Mouse (Mus musculus): ENCODE measurements around the gene Odf4. TPM values are rescaled to one million over a fixed set of nuclear protein-coding genes. Genes with fewer than 3 reads are reported as not detected.
A peak's percentile ranks its signal among the peaks of the same experiment; 100 is the strongest.
"Not testable (repeated sequence)": the region's sequence is repeated elsewhere in the genome, so short reads cannot be mapped to it uniquely, and the experiment has no call there.

Odf4 gene
- polyA plus RNA-seq, 1 experiment from 2014 or later: not detected

- WGBS: 30% methylated on average over 11 of the region's 11 CpGs
These were observed 35.3 kb upstream of the Odf4 start for GRCm38 (mm10) chr11:68962159-68962558.

DNA sequence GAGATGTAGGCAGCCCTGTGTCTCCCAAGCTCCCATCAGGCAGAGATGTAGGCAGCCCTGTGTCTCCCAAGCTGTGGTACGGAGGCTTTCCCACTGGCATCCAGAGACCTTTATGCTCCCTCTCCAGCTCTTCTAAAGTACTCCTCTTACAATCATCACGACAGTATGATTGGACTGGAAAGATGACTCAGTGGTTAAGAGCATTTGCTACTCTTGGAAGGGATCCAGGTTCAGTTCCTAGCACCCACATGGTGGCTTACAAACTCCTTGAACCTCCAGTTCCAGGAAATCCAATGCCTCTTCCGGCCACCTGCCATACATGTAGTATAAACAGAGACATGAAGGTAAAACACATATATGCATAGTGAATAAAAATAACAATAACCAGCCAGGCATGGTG, 34.7 kb upstream of the Odf4 start:
- no peak overlapping the region for H3K4me3 ChIP-seq
- H3K36me3 ChIP-seq: no peaks in the 10 kb centered on the region
- no peaks in the 10 kb centered on the region for H3K9me3 ChIP-seq (replicated peaks)
- peaks cover 5% of the 10 kb centered on the region; the same call in 1 of the 2 replicates for H3K4me1 ChIP-seq
- no peak overlapping the region for H3K27ac ChIP-seq (replicated peaks)
- 76% methylated on average over 3 of the region's 3 CpGs for WGBS
- no peak for DNase-seq (ENCODE audit: low spot score)
- H3K27me3 ChIP-seq (ENCODE audit: low read depth, poor library complexity, severe bottlenecking): peaks cover 17% of the 10 kb centered on the region

More at GRCm38 (mm10) chr11:68962159-68962558, 35.3 kb upstream of the Odf4 start:
- not testable (repeated sequence) for H3K4me1 ChIP-seq; H3K4me3 ChIP-seq; DNase-seq (ENCODE audit: low spot score); H3K27ac ChIP-seq (replicated peaks); H3K9me3 ChIP-seq (replicated peaks); H3K36me3 ChIP-seq
- peaks cover 17% of the 10 kb centered on the region for H3K27me3 ChIP-seq (ENCODE audit: low read depth, poor library complexity, severe bottlenecking)

DNA sequence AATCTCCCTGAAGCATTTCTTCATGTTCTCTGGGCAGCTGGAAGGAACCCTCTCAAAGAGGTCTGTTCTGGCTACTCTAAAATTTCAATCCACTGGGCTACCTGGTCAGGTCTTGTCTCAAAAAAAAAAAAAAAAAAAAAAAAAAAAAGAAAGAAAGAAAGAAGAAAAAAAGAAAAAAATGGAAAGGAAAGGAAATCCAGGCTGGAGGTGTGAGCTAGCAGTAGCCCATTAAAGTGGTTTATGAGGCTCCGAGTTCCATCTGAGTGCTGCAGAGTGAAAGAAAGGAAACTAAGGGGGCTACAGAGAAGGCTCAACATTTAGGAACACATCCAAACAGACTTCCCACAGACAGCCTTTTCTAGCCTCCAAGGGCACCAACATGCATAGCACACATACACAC, 31.1 kb upstream of the Odf4 start:
- Histone ChIP-seq H3K27ac (replicated peaks) (no peak overlapping the region), H3K4me1 (peaks cover 30% of the 10 kb centered on the region), H3K9me3 (replicated peaks) (no peaks in the 10 kb centered on the region), H3K36me3 (no peaks in the 10 kb centered on the region), H3K4me3 (no peak overlapping the region), H3K27me3 (ENCODE audit: low read depth, poor library complexity, severe bottlenecking) (peaks cover 48% of the 10 kb centered on the region)
- no peak for DNase-seq (ENCODE audit: low spot score)
- WGBS: 91% methylated on average over 1 of the region's 1 CpGs

GRCm38 (mm10) chr11:68957308-68957707, 30.4 kb upstream of the Odf4 start, which contains the start of gene Arhgef15:
Gene Arhgef15 (minus strand): TSS chr11:68957480.
- H3K4me1 ChIP-seq: peaks cover 30% of the 10 kb centered on the region
- H3K9me3 ChIP-seq (replicated peaks): no peaks in the 10 kb centered on the region
- WGBS: 30% methylated on average over 8 of the region's 8 CpGs
- no peak within 1 kb of the TSS for H3K27ac ChIP-seq (replicated peaks)
- H3K27me3 ChIP-seq (ENCODE audit: low read depth, poor library complexity, severe bottlenecking): peaks cover 54% of the 10 kb centered on the region
- peak within 1 kb of the TSS; percentile 29 for H3K4me3 ChIP-seq
- H3K36me3 ChIP-seq: no peaks in the 10 kb centered on the region
- DNase-seq (ENCODE audit: low spot score): no peak

DNA sequence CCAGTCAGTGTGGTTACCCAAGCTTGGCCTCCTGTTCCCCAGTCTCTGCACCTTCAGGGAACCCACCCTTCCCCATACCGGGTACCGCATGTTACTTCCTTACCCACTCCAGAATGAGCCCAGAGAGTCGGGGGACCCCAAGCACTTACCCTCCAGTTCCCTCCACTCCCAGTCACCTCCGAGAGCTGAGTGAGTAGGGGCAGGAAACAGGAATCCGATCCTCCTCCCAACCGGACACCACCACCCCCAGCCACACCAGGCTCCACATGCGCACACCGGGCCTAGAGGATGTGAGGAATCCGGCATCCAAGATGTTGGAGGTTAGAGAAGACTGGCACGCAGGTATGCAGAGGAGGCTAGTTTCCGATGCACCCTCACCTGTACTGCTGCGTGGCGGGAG, 29.8 kb upstream of the Odf4 start:
- 28% methylated on average over 13 of the region's 13 CpGs for WGBS
- Histone ChIP-seq H3K27me3 (ENCODE audit: low read depth, poor library complexity, severe bottlenecking) (peaks cover 61% of the 10 kb centered on the region), H3K4me3 (peak overlapping the region; percentile 29)

GRCm38 (mm10) chr11:68956107-68956506, 29.2 kb upstream of the Odf4 start:
- peak overlapping the region; percentile 29; the same call in 1 of the 2 replicates for H3K4me3 ChIP-seq
- H3K36me3 ChIP-seq: no peaks in the 10 kb centered on the region
- peaks cover 30% of the 10 kb centered on the region for H3K4me1 ChIP-seq
- peaks cover 66% of the 10 kb centered on the region for H3K27me3 ChIP-seq (ENCODE audit: low read depth, poor library complexity, severe bottlenecking)
- no peak overlapping the region for H3K27ac ChIP-seq (replicated peaks)
- WGBS: 55% methylated on average over 3 of the region's 3 CpGs
- H3K9me3 ChIP-seq (replicated peaks): no peaks in the 10 kb centered on the region
- DNase-seq (ENCODE audit: low spot score): no peak

More for the DNA sequence above, 29.8 kb upstream of the Odf4 start:
- H3K36me3 ChIP-seq: no peaks in the 10 kb centered on the region
- H3K9me3 ChIP-seq (replicated peaks): no peaks in the 10 kb centered on the region
- DNase-seq (ENCODE audit: low spot score): no peak
- H3K4me1 ChIP-seq: peaks cover 30% of the 10 kb centered on the region
- H3K27ac ChIP-seq (replicated peaks): no peak overlapping the region

GRCm38 (mm10) chr11:68955473-68955872, 28.6 kb upstream of the Odf4 start:
- Histone ChIP-seq H3K27me3 (ENCODE audit: low read depth, poor library complexity, severe bottlenecking) (peaks cover 70% of the 10 kb centered on the region), H3K9me3 (replicated peaks) (no peaks in the 10 kb centered on the region), H3K4me3 (peak overlapping the region; percentile 56), H3K4me1 (peaks cover 30% of the 10 kb centered on the region), H3K27ac (replicated peaks) (peak overlapping the region; percentile 77; the same call in 1 of the 2 replicates), H3K36me3 (no peaks in the 10 kb centered on the region)
- WGBS: 63% methylated on average over 5 of the region's 5 CpGs
- DNase-seq (ENCODE audit: low spot score): no peak

DNA sequence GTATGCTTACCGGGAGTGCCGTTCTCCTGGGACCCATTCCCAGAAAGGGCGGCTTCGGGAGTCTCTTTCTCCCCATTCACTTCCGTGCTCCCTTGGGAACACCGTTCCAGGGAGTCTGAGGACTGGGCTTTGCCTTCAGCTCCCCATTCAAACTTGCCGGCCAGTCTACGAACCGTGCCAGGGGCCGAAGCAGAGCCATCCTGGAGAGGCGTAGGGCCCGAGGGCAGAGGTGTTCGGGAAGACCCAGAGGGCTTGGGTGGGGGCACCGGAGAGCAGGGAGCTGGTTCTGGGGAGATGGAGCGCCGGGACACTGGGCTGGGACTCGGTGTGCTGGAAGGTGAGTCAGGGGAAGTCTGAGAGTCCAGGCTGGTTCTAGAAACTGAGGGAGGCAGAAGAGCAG, 27.5 kb upstream of the Odf4 start:
- Histone ChIP-seq H3K4me3 (peak overlapping the region; percentile 56), H3K4me1 (peaks cover 32% of the 10 kb centered on the region), H3K36me3 (no peaks in the 10 kb centered on the region), H3K27ac (replicated peaks) (peak overlapping the region; percentile 77), H3K27me3 (ENCODE audit: low read depth, poor library complexity, severe bottlenecking) (peaks cover 74% of the 10 kb centered on the region), H3K9me3 (replicated peaks) (no peaks in the 10 kb centered on the region)
- WGBS: under 1% methylated on average over 17 of the region's 17 CpGs
- DNase-seq (ENCODE audit: low spot score): peak; percentile 35

- Histone ChIP-seq H3K4me1 (peaks cover 32% of the 10 kb centered on the region), H3K9me3 (replicated peaks) (no peaks in the 10 kb centered on the region), H3K4me3 (peak overlapping the region; percentile 56), H3K27ac (replicated peaks) (peak overlapping the region; percentile 46; the same call in 1 of the 2 replicates), H3K27me3 (ENCODE audit: low read depth, poor library complexity, severe bottlenecking) (peaks cover 76% of the 10 kb centered on the region), H3K36me3 (no peaks in the 10 kb centered on the region)
- DNase-seq (ENCODE audit: low spot score): no peak
- WGBS: 7% methylated on average over 13 of the region's 13 CpGs
These were observed 27.0 kb upstream of the Odf4 start for GRCm38 (mm10) chr11:68953903-68954302.

DNA sequence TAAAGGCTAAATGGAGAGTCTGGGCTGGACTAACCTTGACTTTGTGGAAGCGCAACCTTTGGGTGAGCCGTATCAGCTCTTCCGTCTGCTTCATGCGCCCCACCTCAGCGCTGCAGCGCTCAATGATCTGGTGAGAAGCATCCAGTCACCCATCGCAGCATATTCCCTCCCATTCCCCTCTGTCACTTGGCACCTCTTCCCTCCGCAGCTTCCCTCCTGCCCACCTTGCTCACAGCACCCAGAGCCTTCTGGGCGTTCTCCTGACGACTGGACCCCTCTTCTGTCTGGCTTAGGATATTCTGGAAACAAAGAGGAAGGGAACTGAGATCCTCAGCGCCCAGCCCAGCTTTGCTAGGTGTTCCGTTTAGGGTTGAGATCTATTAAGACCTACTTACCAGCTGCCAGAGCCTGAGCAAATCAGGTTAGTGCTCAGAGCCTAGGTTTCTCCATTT, 20.7 kb upstream of the Odf4 start:
- Histone ChIP-seq H3K36me3 (no peaks in the 10 kb centered on the region), H3K4me1 (peaks cover 12% of the 10 kb centered on the region), H3K27me3 (ENCODE audit: low read depth, poor library complexity, severe bottlenecking) (peaks cover 55% of the 10 kb centered on the region), H3K27ac (replicated peaks) (no peak overlapping the region), H3K9me3 (replicated peaks) (no peaks in the 10 kb centered on the region), H3K4me3 (peak overlapping the region; percentile 28)
- 7% methylated on average over 12 of the region's 12 CpGs for WGBS
- peak; percentile 15 for DNase-seq (ENCODE audit: low spot score)

- no peak for DNase-seq (ENCODE audit: low spot score)
- H3K4me1 ChIP-seq: peaks cover 12% of the 10 kb centered on the region
- peaks cover 49% of the 10 kb centered on the region for H3K27me3 ChIP-seq (ENCODE audit: low read depth, poor library complexity, severe bottlenecking)
- H3K36me3 ChIP-seq: no peaks in the 10 kb centered on the region
- peak overlapping the region; percentile 28 for H3K4me3 ChIP-seq
- no peak overlapping the region for H3K27ac ChIP-seq (replicated peaks)
- WGBS: 6% methylated on average over 14 of the region's 16 CpGs
- H3K9me3 ChIP-seq (replicated peaks): no peaks in the 10 kb centered on the region
These were observed 20.0 kb upstream of the Odf4 start for GRCm38 (mm10) chr11:68946806-68947440.

DNA sequence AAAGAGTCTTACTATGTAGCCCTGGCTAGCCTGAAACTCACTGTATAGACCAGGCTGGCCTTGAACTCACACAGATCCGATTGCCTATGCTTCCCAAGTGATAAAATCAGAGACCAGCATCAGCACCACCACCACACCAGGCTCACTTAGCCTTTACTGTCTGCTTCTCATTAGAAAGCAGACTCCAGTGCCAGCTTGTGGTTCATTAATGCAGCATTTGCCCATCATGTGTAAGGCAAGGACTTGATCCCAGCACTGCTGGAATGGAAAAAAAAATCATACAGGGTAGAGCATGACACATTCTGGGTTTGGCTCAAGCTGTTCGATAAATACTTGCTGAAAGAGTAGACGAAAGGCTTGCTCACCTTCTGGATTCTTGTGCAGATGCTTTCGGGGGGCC, 19.1 kb upstream of the Odf4 start:
- H3K4me1 ChIP-seq: peaks cover 12% of the 10 kb centered on the region
- peaks cover 39% of the 10 kb centered on the region for H3K27me3 ChIP-seq (ENCODE audit: low read depth, poor library complexity, severe bottlenecking)
- no peak for DNase-seq (ENCODE audit: low spot score)
- WGBS: 84% methylated on average over 4 of the region's 4 CpGs
- H3K9me3 ChIP-seq (replicated peaks): no peaks in the 10 kb centered on the region
- no peak overlapping the region for H3K4me3 ChIP-seq
- H3K27ac ChIP-seq (replicated peaks): no peak overlapping the region
- no peaks in the 10 kb centered on the region for H3K36me3 ChIP-seq

GRCm38 (mm10) chr11:68945245-68945644, 18.4 kb upstream of the Odf4 start:
- no peak for DNase-seq (ENCODE audit: low spot score)
- Histone ChIP-seq H3K36me3 (no peaks in the 10 kb centered on the region), H3K9me3 (replicated peaks) (no peaks in the 10 kb centered on the region), H3K4me3 (no peak overlapping the region), H3K27ac (replicated peaks) (no peak overlapping the region), H3K27me3 (ENCODE audit: low read depth, poor library complexity, severe bottlenecking) (peaks cover 37% of the 10 kb centered on the region), H3K4me1 (peaks cover 17% of the 10 kb centered on the region)
- 86% methylated on average over 2 of the region's 2 CpGs for WGBS
